Mouse (Mus musculus) liver, embryonic 14.5 days (tissue): Measurements from ENCODE around the gene Lgals2. TPM values are rescaled to one million over a fixed set of nuclear protein-coding genes. Genes with fewer than 3 reads are reported as not detected.

ENCODE experiments used
- ATAC-seq: fragments of 200-750 bp; cut with Nextera tagmentation; 2 replicates; pipeline ENCODE4 v1.8.0; 2017; ENCODE audit warnings: moderate number of reproducible peaks, mild to moderate bottlenecking, moderate library complexity; ENCODE audit not compliant: insufficient read depth
- DNase-seq, 3 experiments: peaks; one replicate each; pipeline ENCODE4 v3.0.0-alpha.2; 2012 to 2013; ENCODE audit warnings: low read depth in 3 of 3, low spot score in 3 of 3
- H3K27ac ChIP-seq: fragments of 300-500 bp; sonication (generic); 2 replicates; pipeline ENCODE4 v1.5.1; 2014; ENCODE audit warnings: moderate library complexity, mild to moderate bottlenecking, control low read depth, inconsistent platforms
- H3K27me3 ChIP-seq: fragments of 300-500 bp; sonication (generic); 2 replicates; pipeline ENCODE4 v1.6.1; 2014; ENCODE audit warnings: mild to moderate bottlenecking, low read length, moderate library complexity; ENCODE audit not compliant: control insufficient read depth, insufficient read depth
- H3K36me3 ChIP-seq: fragments of 300-500 bp; sonication (generic); replicated peaks from 2 replicates; pipeline ENCODE4 v1.6.1; 2014; ENCODE audit warnings: low read depth; ENCODE audit not compliant: control insufficient read depth, insufficient read depth
- H3K4me1 ChIP-seq, 2 experiments: fragments of 200-500 bp in 1 of 2; fragments of 300-500 bp in 1 of 2; sonication (generic) in 1 of 2; replicated peaks; 2 replicates each; pipeline ENCODE4 v1.6.1; 2012 to 2014; ENCODE audit warnings: antibody characterized with exemption in 1 of 2, inconsistent platforms in 1 of 2, low read length in 1 of 2; ENCODE audit not compliant: control insufficient read depth in 2 of 2, insufficient read depth in 2 of 2
- H3K4me2 ChIP-seq: fragments of 300-500 bp; sonication (generic); 2 replicates; pipeline ENCODE4 v1.6.1; 2014; ENCODE audit warnings: low read depth, mild to moderate bottlenecking, control low read depth, moderate library complexity
- H3K4me3 ChIP-seq, 2 experiments: fragments of 200-500 bp in 1 of 2; fragments of 300-500 bp in 1 of 2; sonication (generic) in 1 of 2; 2 replicates each; pipeline ENCODE4 v1.5.1; 2012 to 2014; ENCODE audit warnings: low read depth in 2 of 2, low read length in 2 of 2, mild to moderate bottlenecking in 2 of 2, control low read depth in 1 of 2, inconsistent platforms in 1 of 2, moderate library complexity in 1 of 2; ENCODE audit not compliant: insufficient read depth in 1 of 2
- H3K9ac ChIP-seq: fragments of 300-500 bp; sonication (generic); replicated peaks from 2 replicates; pipeline ENCODE4 v1.6.1; 2014; ENCODE audit warnings: mild to moderate bottlenecking, control low read depth, moderate library complexity
- H3K9me3 ChIP-seq: fragments of 300-500 bp; sonication (generic); 2 replicates; pipeline ENCODE4 v1.6.1; 2016; ENCODE audit warnings: low read length, mixed read lengths; ENCODE audit not compliant: control insufficient read depth
- CTCF ChIP-seq: IDR thresholded peaks from 2 replicates; pipeline ENCODE4 v1.5.1; 2016; ENCODE audit warnings: antibody characterized with exemption, low read depth, control low read depth
- EP300 ChIP-seq: IDR thresholded peaks from 2 replicates; pipeline ENCODE4 v1.6.1; 2016; ENCODE audit warnings: antibody characterized with exemption, low read depth
- WGBS: fragments of 180-500 bp; shearing (Covaris S2); extraction: QIAGEN DNeasy Blood & Tissue Kit; methylation state at CpG from one replicate; pipeline ENCODE4 v1.1.7; 2014; ENCODE audit not compliant: insufficient replicate concordance; 5-methylcytosine and 5-hydroxymethylcytosine counted together
- polyA plus RNA-seq, 2 experiments: library from polyadenylated mRNA; depleted of rRNA in 1 of 2; stranded (reverse) in 1 of 2; unstranded in 1 of 2; fragments of >200 nt; fragmentation: Nextera tagmentation in 1 of 2; extraction: Ambion mirVana in 1 of 2; gene quantifications; 2 replicates each; pipeline versions ENCODE4 v1.2.1 to v1.2.3; 2012 to 2014

Lgals2 gene
- polyA plus RNA-seq, 2 experiments, result 9.8 to 14.0 TPM

DNA sequence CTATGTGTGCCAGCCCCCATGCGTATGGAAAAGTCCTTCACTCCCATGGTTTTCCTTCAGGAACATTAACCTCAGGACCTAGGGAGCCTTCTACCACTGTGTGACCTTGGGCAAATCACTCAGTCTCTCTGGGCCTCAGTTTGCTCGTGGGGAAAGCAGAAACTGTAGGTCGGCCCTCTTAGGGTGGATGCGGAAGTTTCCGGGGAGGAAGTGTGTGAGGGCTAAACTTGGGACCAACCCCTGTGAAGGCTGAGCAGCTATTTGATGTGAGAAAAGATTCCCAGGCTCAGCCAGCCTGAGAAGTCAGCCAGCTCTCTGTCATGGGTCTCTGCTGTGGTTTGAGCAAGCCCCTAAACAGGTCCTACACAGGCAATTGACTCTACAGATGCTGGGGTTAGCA lies 7.0 kb upstream of the Lgals2 start:
- WGBS, result 58% methylated on average over 5 of the region's 5 CpGs
- DNase-seq (no peak), ATAC-seq (no peak)
- no peak for TF ChIP-seq EP300
- TF ChIP-seq CTCF, result no peak
- Histone ChIP-seq H3K27ac (no peak overlapping the region), H3K4me1 (peaks cover 0 to 10% of the 10 kb centered on the region in 2 experiments; a peak in 3 of 4 replicates), H3K9me3 (no peaks in the 10 kb centered on the region), H3K36me3 (no peaks in the 10 kb centered on the region), H3K9ac (no peak overlapping the region), H3K4me3 (no peak overlapping the region), H3K27me3 (no peaks in the 10 kb centered on the region), H3K4me2 (no peak overlapping the region)

DNA sequence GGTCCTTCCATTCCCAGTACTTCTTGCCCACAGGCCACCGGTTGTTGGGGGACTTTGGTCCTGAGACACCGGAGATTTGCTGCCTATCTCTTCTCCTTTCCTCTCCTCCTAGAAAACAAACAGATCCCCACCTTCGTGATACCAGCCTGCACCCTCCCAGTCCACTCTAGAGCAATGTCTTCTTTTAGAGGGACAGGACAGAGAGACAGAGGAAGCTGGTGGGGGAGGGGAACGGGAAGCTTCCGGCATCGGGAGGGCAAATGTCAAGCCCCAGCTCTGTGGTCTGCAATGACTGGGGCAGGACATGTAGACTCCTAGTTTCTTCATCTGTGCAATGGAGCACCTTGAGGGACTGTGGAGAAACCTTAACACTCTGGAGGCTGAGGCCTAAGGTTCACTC lies 4.4 kb upstream of the Lgals2 start:
- no peak overlapping the region for H3K27ac ChIP-seq
- TF ChIP-seq EP300 (no peak), CTCF (no peak)
- DNase-seq (no peak), ATAC-seq (no peak)
- peaks cover 0 to 10% of the 10 kb centered on the region in 2 experiments; a peak in 3 of 4 replicates for H3K4me1 ChIP-seq
- no peaks in the 10 kb centered on the region for H3K27me3 ChIP-seq
- no peaks in the 10 kb centered on the region for H3K9me3 ChIP-seq
- 15% methylated on average over 6 of the region's 6 CpGs for WGBS
- no peak overlapping the region for H3K9ac ChIP-seq
- H3K4me3 ChIP-seq, result no peak overlapping the region
- H3K36me3 ChIP-seq, result no peaks in the 10 kb centered on the region
- H3K4me2 ChIP-seq, result no peak overlapping the region

DNA sequence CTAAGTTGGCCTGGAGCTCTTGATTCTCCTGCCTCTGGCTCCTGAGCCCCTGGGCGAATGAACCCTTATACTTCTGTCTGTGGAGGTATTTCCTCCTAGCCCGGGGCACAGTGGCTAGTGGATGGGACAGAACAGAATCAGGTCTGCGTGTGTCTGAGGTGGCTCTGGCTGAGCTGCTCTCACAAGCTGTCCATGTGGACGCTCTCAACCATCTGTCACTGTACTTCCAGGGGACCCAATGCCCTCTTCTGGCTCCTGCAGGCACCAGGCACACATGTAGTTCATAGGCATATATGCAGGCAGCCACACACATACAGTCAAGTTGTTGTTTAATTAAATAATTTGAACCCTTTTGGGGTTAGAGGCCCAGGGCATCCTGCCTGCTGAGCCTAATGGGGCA lies 4.0 kb upstream of the Lgals2 start:
- 46% methylated on average over 4 of the region's 4 CpGs for WGBS

DNA sequence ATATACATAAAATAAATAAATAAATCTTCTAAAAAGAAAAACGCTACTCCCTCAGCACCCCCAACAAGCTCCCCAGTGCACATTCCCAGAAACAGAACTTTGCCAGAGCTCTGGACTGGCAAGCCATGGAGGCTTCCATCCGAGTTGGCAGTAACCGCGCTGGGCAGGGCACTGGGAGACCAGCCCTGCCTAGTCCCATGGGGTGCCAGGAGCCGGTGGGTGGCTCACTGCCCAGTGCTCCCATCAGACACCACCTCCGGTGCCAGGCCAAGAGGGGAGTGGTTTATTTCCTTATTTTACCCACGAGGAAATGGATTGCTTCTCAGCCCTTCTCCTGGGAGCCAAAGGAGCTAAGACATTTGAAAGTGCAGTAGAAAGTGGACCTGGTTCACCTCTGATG lies 1.7 kb upstream of the Lgals2 start:
- Histone ChIP-seq H3K36me3 (no peaks in the 10 kb centered on the region), H3K9ac (no peak overlapping the region), H3K4me1 (peaks cover 0 to 9% of the 10 kb centered on the region in 2 experiments; a peak in 3 of 4 replicates), H3K9me3 (no peaks in the 10 kb centered on the region), H3K27me3 (no peaks in the 10 kb centered on the region), H3K4me2 (no peak overlapping the region), H3K27ac (no peak overlapping the region), H3K4me3 (no peak overlapping the region)
- ATAC-seq (no peak), DNase-seq (no peak)
- 61% methylated on average over 7 of the region's 7 CpGs for WGBS
- TF ChIP-seq EP300 (no peak), CTCF (no peak)

More for the DNA sequence above, 4.0 kb upstream of the Lgals2 start:
- TF ChIP-seq EP300 (no peak), CTCF (no peak)
- no peaks in the 10 kb centered on the region for H3K36me3 ChIP-seq
- ATAC-seq, result no peak
- no peaks in the 10 kb centered on the region for H3K9me3 ChIP-seq
- H3K27ac ChIP-seq, result no peak overlapping the region
- H3K4me2 ChIP-seq, result no peak overlapping the region
- no peak overlapping the region for H3K9ac ChIP-seq
- DNase-seq, result no peak
- H3K4me3 ChIP-seq, result no peak overlapping the region
- H3K4me1 ChIP-seq, result peaks cover 0 to 10% of the 10 kb centered on the region in 2 experiments; a peak in 3 of 4 replicates
- H3K27me3 ChIP-seq, result no peaks in the 10 kb centered on the region

DNA sequence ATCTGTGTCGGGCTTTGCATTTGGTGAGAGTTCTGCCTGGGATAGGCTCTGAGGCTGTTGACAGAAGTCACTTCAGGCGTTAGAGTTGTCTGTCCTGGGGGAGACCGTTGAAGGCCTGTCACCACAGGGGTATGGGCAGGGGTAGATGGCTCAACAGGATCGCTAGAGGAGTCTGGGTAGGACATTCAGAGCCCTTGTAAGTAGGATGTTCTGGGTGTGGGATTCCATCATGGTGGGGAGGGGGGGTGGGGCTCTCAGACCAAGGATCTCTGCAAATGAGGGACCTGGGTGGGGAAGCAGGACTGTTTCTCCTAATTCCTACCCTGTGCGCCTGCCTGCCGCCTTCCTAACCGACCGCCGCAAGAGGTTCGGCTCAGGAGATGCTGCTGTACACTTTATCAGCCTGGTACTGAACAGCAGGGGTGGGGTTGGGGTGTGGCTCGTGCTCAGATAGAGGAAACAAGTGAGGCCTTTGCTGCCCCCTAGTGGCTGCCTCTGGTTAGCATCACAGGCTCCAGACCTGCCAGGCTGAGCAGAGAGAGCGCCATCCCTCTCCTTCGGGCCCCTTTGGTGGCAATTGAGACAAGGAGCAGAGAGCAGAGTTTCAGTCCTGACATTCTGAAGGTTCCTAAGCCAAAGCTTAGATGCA lies 3.7 kb downstream of the Lgals2 start:
- TF ChIP-seq CTCF (peak; percentile 98), EP300 (no peak)
- H3K27ac ChIP-seq, result no peak overlapping the region

More for the DNA sequence above, 3.7 kb downstream of the Lgals2 start:
- H3K36me3 ChIP-seq, result no peaks in the 10 kb centered on the region
- H3K4me2 ChIP-seq, result peak overlapping the region; percentile 36
- peaks cover 4% of the 10 kb centered on the region; the same call in 1 of the 2 replicates for H3K27me3 ChIP-seq
- ATAC-seq (peak; percentile 81), DNase-seq (peak; percentile 86 to 91 (median 88))
- peaks cover 12 to 13% of the 10 kb centered on the region in 2 experiments for H3K4me1 ChIP-seq
- no peak overlapping the region for H3K9ac ChIP-seq
- 5% methylated on average over 13 of the region's 13 CpGs for WGBS
- H3K9me3 ChIP-seq, result no peaks in the 10 kb centered on the region
- H3K4me3 ChIP-seq, result no peak overlapping the region
